Mouse (Mus musculus) liver, postnatal 0 days (tissue): ENCODE data around the gene Sept11. TPM values are rescaled to one million over a fixed set of nuclear protein-coding genes. Genes with fewer than 3 reads are reported as not detected.

Experiments used
- ATAC-seq: fragments of 200-750 bp; cut with Nextera tagmentation; 2 replicates; pipeline ENCODE4 v1.8.0; 2017; ENCODE audit warnings: mild to moderate bottlenecking, moderate library complexity
- DNase-seq: peaks from one replicate; pipeline ENCODE4 v3.0.0-alpha.2; 2016
- H3K27ac ChIP-seq: fragments of 300-500 bp; sonication (generic); 2 replicates; pipeline ENCODE4 v1.5.1; 2014; ENCODE audit warnings: antibody characterized with exemption, moderate library complexity, mild to moderate bottlenecking, low read depth
- H3K27me3 ChIP-seq: fragments of 300-500 bp; sonication (generic); 2 replicates; pipeline ENCODE4 v1.6.1; 2014; ENCODE audit warnings: low read length, control low read depth, mixed read lengths; ENCODE audit not compliant: insufficient read depth
- H3K36me3 ChIP-seq: fragments of 300-500 bp; sonication (generic); replicated peaks from 2 replicates; pipeline ENCODE4 v1.6.1; 2014; ENCODE audit warnings: mild to moderate bottlenecking, control low read depth, low read length, moderate library complexity, mixed read lengths; ENCODE audit not compliant: insufficient read depth
- H3K4me1 ChIP-seq: fragments of 300-500 bp; sonication (generic); 2 replicates; pipeline ENCODE4 v1.6.1; 2014; ENCODE audit warnings: antibody characterized with exemption, mild to moderate bottlenecking, control low read depth; ENCODE audit not compliant: insufficient read depth
- H3K4me2 ChIP-seq: fragments of 300-500 bp; sonication (generic); 2 replicates; pipeline ENCODE4 v1.6.1; 2014; ENCODE audit warnings: low read depth, mild to moderate bottlenecking, low read length, moderate library complexity, mixed read lengths
- H3K4me3 ChIP-seq: fragments of 300-500 bp; sonication (generic); 2 replicates; pipeline ENCODE4 v1.5.1; 2014; ENCODE audit warnings: low read depth, low read length
- H3K9ac ChIP-seq: fragments of 300-500 bp; sonication (generic); replicated peaks from 2 replicates; pipeline ENCODE4 v1.6.1; 2014; ENCODE audit warnings: mild to moderate bottlenecking, moderate library complexity
- H3K9me3 ChIP-seq: fragments of 300-500 bp; sonication (generic); 2 replicates; pipeline ENCODE4 v1.6.1; 2016; ENCODE audit warnings: mild to moderate bottlenecking, control low read depth, low read length, mixed read lengths
- CTCF ChIP-seq: sonication (generic); IDR thresholded peaks from 2 replicates; pipeline ENCODE4 v1.5.1; 2016; ENCODE audit warnings: antibody characterized with exemption, low read depth
- EP300 ChIP-seq: IDR thresholded peaks from 2 replicates; pipeline ENCODE4 v1.6.1; 2016; ENCODE audit warnings: antibody characterized with exemption, low read depth, mild to moderate bottlenecking
- WGBS: fragments of 180-500 bp; shearing (Covaris S2); extraction: QIAGEN DNeasy Blood & Tissue Kit; methylation state at CpG from one replicate; pipeline ENCODE4 v1.1.7; 2014; ENCODE audit not compliant: insufficient replicate concordance; 5-methylcytosine and 5-hydroxymethylcytosine counted together
- polyA plus RNA-seq: library from polyadenylated mRNA; unstranded; fragments of >200 nt; fragmentation: Nextera tagmentation; extraction: Ambion mirVana; gene quantifications from 2 replicates; pipeline ENCODE4 v1.2.1, GENCODE M21; 2015

Gene Sept11
- polyA plus RNA-seq, 1 experiment from 2014 or later: 12.2 TPM

- Histone ChIP-seq H3K9ac (no peak overlapping the region), H3K27me3 (no peaks in the 10 kb centered on the region), H3K27ac (no peak overlapping the region), H3K36me3 (no peaks in the 10 kb centered on the region), H3K9me3 (no peaks in the 10 kb centered on the region), H3K4me3 (no peak overlapping the region), H3K4me2 (no peak overlapping the region), H3K4me1 (no peaks in the 10 kb centered on the region)
- TF ChIP-seq CTCF: no peak
- TF ChIP-seq EP300: no peak
- no peak for ATAC-seq
- no peak for DNase-seq
- 70% methylated on average over 3 of the region's 3 CpGs for WGBS
Measured at GRCm38 (mm10) chr5:93112290-93112689, 19.1 kb downstream of the Sept11 start.

GRCm38 (mm10) chr5:93113517-93113916, 20.3 kb downstream of the Sept11 start:
- no peaks in the 10 kb centered on the region for H3K4me1 ChIP-seq
- H3K4me2 ChIP-seq: no peak overlapping the region
- H3K4me3 ChIP-seq: no peak overlapping the region
- 82% methylated on average over 5 of the region's 5 CpGs for WGBS
- TF ChIP-seq EP300 (no peak), CTCF (no peak)
- H3K9ac ChIP-seq: no peak overlapping the region
- H3K36me3 ChIP-seq: no peaks in the 10 kb centered on the region
- no peak overlapping the region for H3K27ac ChIP-seq
- DNase-seq (no peak), ATAC-seq (no peak)
- no peaks in the 10 kb centered on the region for H3K27me3 ChIP-seq
- no peaks in the 10 kb centered on the region for H3K9me3 ChIP-seq

DNA sequence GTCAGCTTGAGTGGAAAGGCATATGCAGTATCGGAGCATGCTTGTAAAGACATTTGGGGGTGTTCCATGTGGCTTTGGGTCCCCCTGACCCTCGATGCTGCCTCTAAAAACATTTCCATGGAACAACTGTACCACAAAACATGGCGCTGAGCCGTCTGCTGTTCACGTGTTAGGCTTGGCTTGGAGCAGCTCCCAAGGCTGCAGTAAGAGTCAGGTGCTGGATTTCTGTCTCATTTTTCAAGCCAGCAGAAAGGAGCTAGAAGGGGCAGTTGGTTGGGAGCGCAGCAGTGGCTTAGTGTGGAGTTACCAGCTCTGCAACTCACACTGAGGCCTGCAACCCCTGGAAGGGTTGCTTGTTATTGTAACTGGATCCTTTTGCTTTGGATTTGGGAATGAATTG, 21.3 kb downstream of the Sept11 start:
- no peak overlapping the region for H3K27ac ChIP-seq
- no peak overlapping the region for H3K4me2 ChIP-seq
- WGBS: 82% methylated on average over 6 of the region's 6 CpGs
- no peak for TF ChIP-seq EP300
- no peak for TF ChIP-seq CTCF
- H3K9ac ChIP-seq: no peak overlapping the region
- no peaks in the 10 kb centered on the region for H3K36me3 ChIP-seq
- ATAC-seq (no peak), DNase-seq (no peak)
- no peaks in the 10 kb centered on the region for H3K9me3 ChIP-seq
- no peak overlapping the region for H3K4me3 ChIP-seq
- no peaks in the 10 kb centered on the region for H3K4me1 ChIP-seq
- H3K27me3 ChIP-seq: no peaks in the 10 kb centered on the region

DNA sequence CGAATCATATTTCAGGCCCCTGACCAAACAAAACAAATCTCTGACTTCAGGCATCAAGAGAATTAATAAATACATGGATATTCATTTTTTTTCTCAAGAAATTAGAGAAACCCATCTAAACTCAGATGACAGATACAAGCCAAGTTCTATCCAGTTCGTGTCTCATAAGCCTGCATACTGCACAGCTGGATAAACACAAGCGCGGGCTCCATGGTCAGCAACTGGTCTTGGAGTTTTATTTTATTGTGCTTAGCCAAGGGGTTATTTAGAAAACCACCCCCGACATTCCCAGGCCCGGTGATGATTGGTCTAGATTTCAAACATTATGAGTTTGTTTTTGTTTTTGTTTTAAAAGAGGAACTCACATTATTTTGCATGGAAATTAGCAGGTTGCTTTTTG, 21.8 kb downstream of the Sept11 start:
- no peaks in the 10 kb centered on the region for H3K36me3 ChIP-seq
- H3K4me3 ChIP-seq: no peak overlapping the region
- H3K4me2 ChIP-seq: no peak overlapping the region
- DNase-seq (no peak), ATAC-seq (no peak)
- no peaks in the 10 kb centered on the region for H3K4me1 ChIP-seq
- H3K27me3 ChIP-seq: no peaks in the 10 kb centered on the region
- TF ChIP-seq EP300 (no peak), CTCF (no peak)
- WGBS: 78% methylated on average over 6 of the region's 6 CpGs
- no peak overlapping the region for H3K27ac ChIP-seq
- H3K9me3 ChIP-seq: no peaks in the 10 kb centered on the region
- no peak overlapping the region for H3K9ac ChIP-seq

GRCm38 (mm10) chr5:93115854-93116253, 22.6 kb downstream of the Sept11 start:
- 66% methylated on average over 13 of the region's 13 CpGs for WGBS
- Histone ChIP-seq H3K27ac (no peak overlapping the region), H3K9me3 (no peaks in the 10 kb centered on the region), H3K27me3 (no peaks in the 10 kb centered on the region), H3K36me3 (no peaks in the 10 kb centered on the region), H3K4me3 (no peak overlapping the region), H3K4me2 (no peak overlapping the region), H3K9ac (no peak overlapping the region), H3K4me1 (no peaks in the 10 kb centered on the region; the same call in 1 of the 2 replicates)
- ATAC-seq: no peak
- no peak for DNase-seq
- TF ChIP-seq CTCF: no peak
- no peak for TF ChIP-seq EP300

DNA sequence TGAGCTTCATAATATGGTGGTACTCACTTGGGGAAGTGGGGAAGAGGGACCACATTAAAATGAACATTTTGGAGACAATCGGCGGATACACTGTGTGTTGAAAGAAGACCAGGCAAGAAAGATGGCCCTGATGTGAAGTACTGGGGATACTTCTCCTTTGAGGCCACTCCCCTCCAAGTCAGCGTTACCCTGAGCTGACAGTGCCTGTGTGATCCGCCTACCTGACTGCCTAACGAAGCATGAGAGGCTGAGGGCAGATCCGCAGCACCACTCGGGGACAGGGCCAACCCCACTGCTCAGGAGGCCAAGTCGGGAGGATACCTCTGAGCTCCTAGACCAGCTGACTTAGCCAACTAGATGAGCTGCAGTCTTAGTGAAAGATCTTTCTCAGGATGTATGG, 24.4 kb downstream of the Sept11 start:
- Histone ChIP-seq H3K9ac (no peak overlapping the region), H3K36me3 (no peaks in the 10 kb centered on the region), H3K4me2 (no peak overlapping the region), H3K4me3 (no peak overlapping the region), H3K9me3 (no peaks in the 10 kb centered on the region), H3K27me3 (no peaks in the 10 kb centered on the region), H3K27ac (no peak overlapping the region), H3K4me1 (no peaks in the 10 kb centered on the region; the same call in 1 of the 2 replicates)
- ATAC-seq (no peak), DNase-seq (no peak)
- no peak for TF ChIP-seq EP300
- TF ChIP-seq CTCF: no peak
- 59% methylated on average over 8 of the region's 8 CpGs for WGBS

DNA sequence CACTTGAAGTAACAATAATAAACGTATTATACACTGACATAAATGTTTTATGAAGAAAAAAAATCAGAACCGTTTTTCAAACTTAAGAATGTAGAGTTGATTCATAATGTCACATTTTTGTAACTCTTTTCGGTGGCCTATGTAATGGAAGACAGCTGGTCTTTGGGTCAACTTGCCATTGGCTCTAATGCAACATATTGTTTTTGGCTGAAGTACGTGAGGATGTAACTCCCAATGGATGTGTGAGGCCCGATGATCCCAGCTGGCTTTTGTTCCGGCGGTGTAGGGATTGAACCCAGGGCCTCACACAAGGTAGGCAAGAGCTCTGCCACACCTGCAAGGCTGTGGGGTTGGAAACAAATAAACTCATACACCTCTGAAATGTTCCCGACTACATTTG, 28.4 kb downstream of the Sept11 start:
- DNase-seq (no peak), ATAC-seq (no peak)
- H3K4me3 ChIP-seq: no peak overlapping the region
- WGBS: 84% methylated on average over 8 of the region's 8 CpGs
- H3K4me1 ChIP-seq: peaks cover 4% of the 10 kb centered on the region
- H3K36me3 ChIP-seq: no peaks in the 10 kb centered on the region
- H3K27ac ChIP-seq: no peak overlapping the region
- H3K9me3 ChIP-seq: no peaks in the 10 kb centered on the region
- H3K4me2 ChIP-seq: no peak overlapping the region
- no peak overlapping the region for H3K9ac ChIP-seq
- H3K27me3 ChIP-seq: no peaks in the 10 kb centered on the region
- TF ChIP-seq EP300: no peak
- TF ChIP-seq CTCF: no peak
